Mouse (Mus musculus): ENCODE measurements around the gene Vmn2r8.

DNA sequence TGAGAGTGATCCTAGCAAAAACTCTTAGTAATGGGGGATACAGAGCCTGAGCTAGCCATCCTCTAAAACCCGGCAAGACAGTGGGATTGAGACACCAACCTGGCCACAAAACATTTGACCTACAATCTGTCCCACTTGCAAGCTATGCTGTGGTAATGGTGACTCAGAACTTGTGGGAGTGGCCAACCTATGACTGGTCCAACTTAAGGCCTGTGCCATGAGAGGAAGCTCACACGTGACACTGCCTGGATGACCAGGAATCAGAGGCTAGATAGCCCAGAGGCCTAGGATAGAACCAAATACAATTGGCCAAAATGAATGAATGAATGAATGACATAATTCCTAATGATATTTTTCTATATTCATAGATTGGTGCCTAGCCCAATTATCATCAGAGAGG is 66.8 kb downstream of the Vmn2r8 start:
- TF ChIP-seq CTCF (IDR thresholded peaks at IDR 0.05; ENCODE audit: low read depth): no peak
- TF ChIP-seq EP300 (IDR thresholded peaks at IDR 0.05; ENCODE audit: low read depth): no peak
